Mouse (Mus musculus): ENCODE measurements around the gene Mlh3.

Mlh3 gene

DNA sequence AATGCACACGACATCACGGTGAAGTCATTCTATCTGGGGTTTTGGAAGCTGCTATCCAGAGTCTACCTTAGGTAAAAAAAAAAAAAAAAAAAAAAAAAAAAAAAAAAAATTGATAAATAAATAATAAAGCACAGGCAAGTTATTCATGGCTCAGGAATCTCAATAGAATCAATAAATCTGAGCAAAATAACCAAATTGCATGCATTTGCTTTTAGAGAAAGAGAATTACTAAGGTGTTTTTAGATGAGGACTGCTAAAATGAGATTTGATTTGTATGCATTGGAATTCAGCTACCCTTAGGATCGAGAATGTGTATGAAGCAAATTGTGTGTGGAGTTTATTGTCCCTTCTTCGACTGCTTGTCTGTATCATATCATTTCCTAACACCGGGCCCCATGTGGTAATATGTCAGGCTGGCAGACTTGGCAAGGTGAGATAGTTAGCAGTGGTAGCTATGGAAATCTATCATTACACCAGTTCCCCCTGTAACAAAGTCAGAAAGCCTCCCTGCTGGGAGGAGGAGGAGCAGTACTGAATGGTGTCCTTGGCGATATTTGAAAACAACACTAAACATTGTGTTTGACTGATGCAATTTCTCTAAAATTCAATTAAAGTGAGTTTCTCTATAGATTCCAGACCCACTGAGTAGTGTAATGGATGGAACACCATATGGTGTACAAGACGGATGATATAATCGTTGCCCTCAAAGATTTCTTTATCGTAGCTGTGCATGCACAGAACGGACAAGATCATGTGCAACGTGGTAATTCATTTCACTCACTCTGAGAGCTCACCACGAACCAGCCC is 10.6 kb upstream of the Mlh3 start:
- no peak for DNase-seq

DNA sequence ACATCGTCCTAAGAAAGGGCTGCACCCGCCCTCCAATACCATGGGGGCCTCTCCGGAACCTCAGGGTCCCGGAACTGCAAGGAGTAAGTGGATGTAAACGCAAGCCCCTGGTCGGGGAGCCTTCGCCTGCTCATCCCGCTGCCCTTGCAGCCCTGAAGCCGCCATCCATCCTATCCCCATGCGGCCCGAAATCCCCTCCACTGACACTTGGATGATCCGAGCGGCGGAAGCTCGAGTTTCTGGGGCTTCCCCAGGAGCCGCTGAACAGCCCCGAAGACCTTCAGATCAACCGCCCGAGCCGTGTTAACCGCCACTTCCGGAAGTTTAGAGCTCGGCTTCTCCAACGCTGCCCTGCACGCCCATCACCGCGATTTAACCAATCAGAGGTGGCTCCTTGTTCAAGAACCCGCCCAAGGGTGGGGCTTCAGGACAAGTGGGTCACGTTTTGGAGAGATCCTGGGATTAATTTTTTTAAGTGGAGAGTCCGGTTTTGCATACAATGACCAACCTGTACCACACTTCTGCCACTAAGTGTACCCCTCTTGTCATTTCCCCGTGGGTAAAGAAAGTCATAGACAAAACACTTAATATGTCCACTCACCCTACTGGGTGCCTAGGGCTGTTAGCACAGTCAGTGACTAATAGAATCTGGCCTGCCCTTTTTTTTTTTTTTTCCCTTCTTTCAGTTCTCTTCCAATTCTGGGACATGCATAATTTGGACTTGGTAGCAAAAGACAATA is 9.9 kb upstream of the Mlh3 start:
- peak; percentile 98 to 99 for DNase-seq

GRCm38 (mm10) chr12:85279396-85280080 is 9.1 kb upstream of the Mlh3 start:
- DNase-seq: no peak

DNA sequence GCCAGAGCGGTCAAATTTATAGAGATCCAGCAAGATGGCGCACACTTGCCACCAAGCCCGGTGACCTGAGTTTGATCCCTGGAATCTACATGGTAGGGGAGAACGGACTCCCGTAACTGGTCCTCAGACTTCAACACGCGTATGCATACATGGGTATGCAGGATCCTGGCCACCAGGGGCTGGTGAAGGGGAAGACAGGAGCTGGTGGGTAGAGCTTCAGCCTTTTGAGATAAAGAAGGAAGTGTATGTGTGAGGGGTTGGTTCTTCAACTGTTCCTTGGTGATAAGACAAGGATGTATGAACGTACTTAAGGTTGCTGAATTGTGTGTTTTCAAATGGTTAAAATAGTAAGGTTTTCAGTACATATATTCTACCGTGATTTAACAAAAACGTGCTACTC is 8.5 kb upstream of the Mlh3 start:
- no peak for DNase-seq

GRCm38 (mm10) chr12:85276273-85276672 is 5.9 kb upstream of the Mlh3 start:
- DNase-seq: no peak

DNA sequence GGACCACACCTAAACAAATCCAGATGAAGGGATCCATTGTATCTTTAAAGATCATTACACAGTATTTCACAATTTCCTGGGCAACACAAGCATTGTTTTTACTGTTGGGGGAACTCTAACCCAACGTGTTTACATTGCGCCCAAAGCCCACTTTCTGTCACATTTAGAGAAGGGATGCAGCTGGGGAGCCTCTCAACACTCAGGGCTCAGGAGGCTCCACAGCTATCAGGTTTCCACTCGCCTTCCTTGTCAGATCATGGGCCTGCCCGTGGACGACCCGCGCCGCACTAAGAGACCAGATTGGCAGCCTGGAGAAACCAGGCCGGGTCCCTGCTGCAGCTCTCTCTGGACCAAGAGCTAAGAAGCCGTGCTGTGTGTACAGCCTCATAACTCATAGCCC is 3.1 kb upstream of the Mlh3 start:
- no peak for DNase-seq

GRCm38 (mm10) chr12:85271843-85272206 is 1.4 kb upstream of the Mlh3 start:
- DNase-seq: no peak

DNA sequence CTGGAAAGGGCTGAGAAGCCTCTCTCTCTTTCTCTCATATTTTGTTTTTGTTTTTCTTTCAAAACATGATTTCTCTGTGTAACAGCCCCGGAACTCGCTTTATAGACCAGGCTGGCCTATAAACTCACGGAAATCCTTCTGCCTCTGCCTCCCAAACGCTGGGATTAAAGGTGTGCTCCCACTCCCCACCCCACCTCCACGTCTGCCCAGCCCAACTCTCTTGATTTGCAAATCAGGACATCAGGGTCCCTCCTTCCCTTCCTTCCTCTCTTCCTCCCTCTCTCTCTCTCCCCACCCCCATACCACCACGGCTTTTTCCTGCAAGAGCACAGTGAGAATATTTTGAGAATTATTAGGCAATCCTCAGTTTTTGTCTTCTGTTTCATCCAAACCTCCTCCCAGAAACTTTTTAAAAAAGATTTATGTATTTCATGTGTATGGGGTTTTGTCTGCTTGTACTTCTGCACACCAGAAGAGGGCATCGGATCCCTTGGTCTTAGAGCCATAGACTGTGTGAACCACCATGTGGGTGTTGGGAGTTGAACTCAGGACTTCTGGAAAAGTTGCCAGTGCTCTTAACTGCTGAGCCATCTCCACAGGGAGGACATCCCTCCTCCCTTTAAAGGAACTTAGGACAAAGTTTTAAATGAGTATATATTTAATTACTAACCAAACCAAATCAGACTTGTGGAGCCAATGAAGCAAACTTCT is 888 bp upstream of the Mlh3 start:
- no peak for DNase-seq

GRCm38 (mm10) chr12:85269821-85270220 is 578 bp downstream of the Mlh3 start:
- no peak for DNase-seq

DNA sequence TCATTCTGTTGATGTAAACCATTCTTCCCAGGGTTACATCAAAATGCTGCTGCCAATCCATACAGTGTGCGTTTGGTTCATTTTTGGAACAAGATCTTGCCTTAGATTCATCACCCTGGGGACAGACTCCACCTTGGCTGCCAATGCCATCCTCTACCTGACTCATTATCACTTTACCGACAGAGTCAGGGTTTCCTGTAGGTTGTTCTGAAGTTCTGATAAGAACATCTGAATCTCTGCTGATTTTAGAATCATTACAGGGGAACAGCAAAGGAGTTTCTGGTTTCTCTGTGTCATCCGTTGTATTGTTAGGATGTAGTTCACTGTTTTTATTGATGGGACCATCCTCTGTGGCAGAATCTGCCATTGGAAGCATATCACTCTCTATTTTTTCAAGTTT is 4.2 kb downstream of the Mlh3 start:
- DNase-seq: no peak

DNA sequence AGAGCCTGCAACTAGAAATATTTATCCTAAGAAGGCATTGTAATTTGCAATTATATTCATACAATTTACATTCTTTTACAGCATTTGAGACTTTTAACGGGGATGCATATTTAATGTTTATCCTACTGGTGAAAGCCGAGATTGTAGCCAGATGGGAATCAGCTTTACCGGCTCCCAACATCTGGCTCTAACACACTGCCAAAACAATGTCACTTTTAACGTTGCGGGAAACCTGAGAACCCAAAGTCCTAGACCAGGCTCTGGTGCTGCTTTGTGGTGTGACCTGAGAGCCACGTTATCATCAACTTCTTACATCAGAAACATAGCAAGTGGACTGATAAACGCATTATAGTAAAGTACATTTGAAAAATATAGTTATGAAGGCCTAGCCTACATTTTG is 5.5 kb downstream of the Mlh3 start:
- DNase-seq: no peak

- no peak for DNase-seq
Observed at GRCm38 (mm10) chr12:85264531-85264930, 5.9 kb downstream of the Mlh3 start.

DNA sequence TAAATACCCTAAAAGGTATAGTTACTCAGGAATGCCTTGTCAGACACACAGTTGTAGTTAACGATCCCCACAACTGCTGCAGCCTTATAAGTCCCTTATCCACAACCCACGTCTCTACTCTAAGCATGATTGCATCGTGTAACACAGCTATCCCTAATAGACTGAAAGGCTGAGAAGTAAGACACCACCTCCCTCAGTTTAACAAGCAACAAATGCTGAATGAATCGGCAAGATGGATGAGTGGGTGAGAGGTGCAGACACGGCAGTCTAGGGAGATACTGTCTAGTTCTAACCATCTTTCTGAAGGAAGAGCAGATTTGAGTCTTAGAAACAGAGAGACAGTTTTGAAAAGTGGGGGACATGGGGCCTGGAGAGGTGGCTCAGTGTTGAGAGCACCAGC is 7.2 kb downstream of the Mlh3 start:
- DNase-seq: no peak

DNA sequence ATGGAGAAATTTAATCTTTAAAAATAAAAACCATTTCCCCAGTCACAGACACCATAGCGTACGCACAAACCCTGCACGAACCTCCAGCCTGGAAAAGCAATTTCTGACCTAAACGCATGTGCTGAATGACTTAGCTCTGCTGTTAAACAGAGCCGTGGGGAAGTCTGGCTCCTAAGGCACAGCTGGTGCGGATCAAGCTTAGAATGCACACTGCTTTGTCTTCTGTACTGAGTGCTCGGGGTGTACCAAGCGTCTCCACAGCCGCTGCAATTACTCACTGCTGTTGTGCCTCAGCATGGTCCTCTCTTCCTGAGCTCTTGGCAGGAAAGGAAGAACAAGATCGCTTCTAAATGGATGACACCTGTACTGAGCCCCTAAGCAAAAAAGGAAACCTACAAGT is 7.9 kb downstream of the Mlh3 start:
- no peak for DNase-seq

DNA sequence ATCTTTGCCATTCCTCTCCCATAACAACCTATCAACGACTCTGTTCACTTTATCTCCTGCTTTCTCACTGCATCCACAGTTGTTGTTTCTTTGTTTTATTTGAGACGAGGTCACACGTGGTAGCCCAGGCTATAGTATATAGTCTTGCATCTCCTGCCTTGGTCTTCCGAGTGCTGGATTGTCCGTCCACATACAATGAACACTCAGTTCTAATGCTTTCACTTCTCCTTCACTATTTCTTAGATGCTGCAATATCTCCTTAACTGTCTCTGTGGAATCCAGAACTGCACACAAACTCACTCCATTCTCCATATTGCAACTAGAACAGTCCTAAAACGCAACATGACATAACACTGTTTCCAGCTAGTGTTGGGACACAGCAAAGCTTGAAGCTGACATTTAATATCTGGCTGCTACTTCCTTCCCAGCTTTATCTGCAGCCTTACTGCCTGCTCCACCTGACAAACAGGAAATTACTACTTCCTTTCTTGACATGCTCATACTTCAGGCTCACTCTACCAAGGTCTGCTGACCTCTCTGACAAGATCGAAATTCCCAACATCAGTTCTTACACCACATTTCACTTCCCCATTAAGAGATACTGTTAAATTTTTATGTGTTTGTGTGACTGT is 13.3 kb downstream of the Mlh3 start:
- no peak for DNase-seq

DNA sequence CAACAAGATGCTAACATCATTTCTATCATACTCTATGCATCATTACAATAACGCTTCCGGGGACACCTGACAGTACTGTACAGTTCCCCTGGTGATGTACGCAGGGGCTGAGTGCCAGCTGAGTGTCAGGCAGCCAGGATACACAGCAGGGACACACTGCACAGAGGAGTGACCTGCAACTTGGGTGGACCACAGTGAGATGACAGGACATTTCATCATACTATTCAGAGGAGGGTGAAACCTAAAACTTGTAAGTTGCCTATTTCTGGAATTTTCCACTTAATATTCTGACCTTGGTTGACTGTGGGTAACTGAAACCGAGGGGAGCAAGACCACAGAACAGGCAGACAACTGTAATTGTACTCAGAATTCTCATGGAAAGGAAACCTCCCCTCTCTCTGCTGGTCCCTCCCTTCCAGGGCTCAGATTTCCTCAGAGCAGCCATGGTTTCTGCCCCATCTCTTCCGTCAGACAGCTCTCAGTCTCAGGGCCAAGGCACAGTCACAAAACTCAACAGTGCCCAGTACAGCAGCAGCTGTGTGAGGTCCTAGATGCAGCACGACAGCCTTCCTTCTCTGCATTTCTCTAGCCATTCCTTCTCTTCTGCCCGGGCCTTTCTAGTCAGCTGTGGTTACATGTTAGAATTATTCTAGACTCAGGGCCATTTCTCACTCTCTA is 14.2 kb downstream of the Mlh3 start:
- DNase-seq: no peak

GRCm38 (mm10) chr12:85252083-85252482 is 18.3 kb downstream of the Mlh3 start:
- no peak for DNase-seq

- no peak for DNase-seq
Observed at GRCm38 (mm10) chr12:85237553-85237952, 32.8 kb downstream of the Mlh3 start.

- DNase-seq: no peak
Observed at GRCm38 (mm10) chr12:85233376-85234358, 36.7 kb downstream of the Mlh3 start.

GRCm38 (mm10) chr12:85227876-85228599 is 42.4 kb downstream of the Mlh3 start:
- no peak for DNase-seq

Data from kidney, adult 8-10 months (tissue).